Mouse (Mus musculus): Measurements from ENCODE around the gene Gm5485.

GRCm38 (mm10) chr16:48404009-48404408 is 8.2 kb downstream of the Gm5485 start:
- TF ChIP-seq CTCF (IDR thresholded peaks at IDR 0.05; ENCODE audit: control insufficient read depth, insufficient read depth, insufficient read length): no peak
- TF ChIP-seq CEBPB (IDR thresholded peaks at IDR 0.05; ENCODE audit: low read depth): no peak
- no peak for TF ChIP-seq USF1 (IDR thresholded peaks at IDR 0.05; ENCODE audit: low read depth)

All from C2C12 (cell line).